Mouse (Mus musculus) adrenal gland, adult 8-10 months (tissue): Measurements from ENCODE around the gene Gins1. TPM values are rescaled to one million over a fixed set of nuclear protein-coding genes. Genes with fewer than 3 reads are reported as not detected.

ENCODE experiments used
- DNase-seq: peaks from one replicate; pipeline ENCODE4 v3.0.0; 2022
- total RNA-seq, 4 experiments: library from RNA; stranded (reverse); gene quantifications; 2 replicates each; pipeline ENCODE4 v1.2.4; 2022

The Gins1 gene
- total RNA-seq, 4 experiments from 2014 or later = 2.4 to 2.7 (median 2.6) TPM

DNA sequence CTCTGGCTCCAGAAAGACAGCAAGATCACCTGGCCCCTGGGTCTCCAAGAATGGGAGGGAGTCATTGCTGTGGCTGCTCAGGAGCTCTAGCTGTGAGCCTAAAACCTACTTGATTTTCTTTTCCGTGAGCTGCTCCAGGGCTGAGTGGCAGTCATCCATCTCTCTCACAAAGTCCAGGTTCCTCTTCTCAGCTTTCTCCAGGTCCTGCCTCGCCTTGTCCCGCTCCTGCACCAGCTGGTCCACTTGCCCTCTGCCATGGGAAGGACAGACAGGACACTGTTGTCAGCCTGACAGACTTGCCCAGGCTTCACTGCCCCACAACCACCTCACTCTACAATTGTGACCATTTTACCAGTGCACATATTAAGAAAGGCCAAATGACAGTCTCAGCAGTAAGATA, 58.0 kb downstream of the Gins1 start:
- no peak for DNase-seq

DNA sequence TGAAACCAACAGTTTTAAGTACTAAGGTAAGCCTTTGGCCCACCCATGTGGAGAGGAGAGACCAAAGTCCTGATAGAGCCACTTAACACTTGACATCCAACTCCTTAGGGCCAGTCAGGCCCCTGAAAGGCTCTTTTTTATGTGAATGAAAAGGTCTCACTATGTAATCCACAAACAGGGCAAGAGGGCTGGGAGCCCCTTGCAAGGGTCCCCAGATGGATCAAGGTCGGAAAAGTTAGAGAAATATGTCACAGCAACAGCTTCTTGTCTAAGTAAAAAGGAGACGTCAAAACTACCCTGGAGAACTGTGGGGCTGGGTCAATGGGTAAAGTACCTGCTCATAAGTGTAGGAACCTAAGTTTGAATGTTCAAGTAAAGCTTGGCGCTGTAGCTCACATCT, 59.4 kb downstream of the Gins1 start:
- no peak for DNase-seq

DNA sequence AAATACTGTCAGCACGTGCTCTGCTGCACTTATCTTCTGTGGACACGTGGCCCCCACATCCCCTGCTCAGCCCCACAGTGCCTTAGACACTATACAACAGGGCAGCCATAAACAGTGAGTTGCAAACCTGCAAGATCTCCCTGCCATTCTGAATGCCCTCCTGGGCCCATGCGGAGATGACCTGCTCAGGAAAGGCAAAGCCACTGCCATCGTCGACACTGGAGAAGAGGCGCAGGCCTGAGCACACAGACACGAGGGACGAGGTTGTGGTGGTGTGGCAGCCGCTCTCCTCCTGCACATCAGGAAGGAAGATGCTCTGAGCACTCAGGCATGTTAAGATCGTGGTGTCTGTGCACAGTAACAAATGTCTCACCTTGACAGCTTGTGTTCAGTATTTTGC, 60.8 kb downstream of the Gins1 start:
- DNase-seq = no peak

DNA sequence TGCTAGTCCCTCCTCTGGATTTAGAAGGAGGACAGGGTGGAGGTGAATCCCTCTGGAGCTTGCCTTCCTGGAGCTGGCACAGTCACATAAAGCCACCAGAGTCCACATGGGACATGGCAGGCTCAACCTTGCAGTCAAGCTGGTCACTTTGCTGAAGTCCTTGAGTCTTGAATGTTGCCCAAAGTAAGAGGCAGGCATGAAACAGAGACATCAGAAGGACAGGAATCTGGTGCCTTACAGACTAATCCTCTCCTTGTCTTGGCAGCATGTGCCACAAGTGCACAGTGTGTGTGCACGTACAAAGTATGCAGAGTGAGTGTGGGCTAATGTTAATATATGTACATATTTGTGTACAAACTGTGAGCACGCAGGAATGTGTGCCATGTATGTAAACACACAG, 62.3 kb downstream of the Gins1 start:
- DNase-seq = no peak

DNA sequence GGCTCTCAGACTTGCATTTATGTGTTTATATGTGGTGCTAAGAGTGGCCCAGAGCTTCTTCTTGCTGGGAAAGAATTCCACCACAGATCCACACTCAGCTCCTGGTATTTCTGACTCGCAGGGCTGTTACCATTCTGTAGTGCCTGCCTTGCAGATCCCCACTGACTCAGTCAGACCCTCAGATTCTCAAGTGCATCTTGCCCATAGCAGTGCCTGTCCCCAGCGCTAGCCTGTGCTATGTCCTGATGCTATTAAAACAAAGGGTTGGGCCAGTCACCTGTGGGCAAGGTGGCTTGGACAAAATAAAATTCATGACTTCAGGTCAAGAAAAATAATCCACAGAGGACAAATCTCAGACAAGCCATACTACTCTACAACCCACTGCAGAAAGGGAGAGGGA, 64.0 kb downstream of the Gins1 start:
- no peak for DNase-seq

DNA sequence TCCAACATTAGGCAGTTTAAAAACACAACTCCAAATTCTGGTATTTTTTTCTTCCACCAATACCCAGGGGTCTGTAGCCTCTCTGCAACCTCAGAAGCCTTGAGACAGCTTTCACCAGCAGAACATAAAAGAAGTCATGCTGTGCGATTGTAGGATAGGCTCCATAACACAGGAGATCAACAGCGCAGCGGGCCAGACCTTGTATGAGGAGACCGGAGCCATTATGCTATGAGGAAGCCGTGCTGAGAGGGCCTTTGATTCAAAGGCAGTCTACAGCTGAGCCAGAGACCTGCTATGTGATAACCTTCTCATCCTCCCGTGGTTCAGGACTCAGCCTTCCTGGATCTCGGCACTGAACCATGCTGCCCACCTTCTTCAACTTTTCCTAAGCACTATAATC, 66.7 kb downstream of the Gins1 start:
- no peak for DNase-seq

DNA sequence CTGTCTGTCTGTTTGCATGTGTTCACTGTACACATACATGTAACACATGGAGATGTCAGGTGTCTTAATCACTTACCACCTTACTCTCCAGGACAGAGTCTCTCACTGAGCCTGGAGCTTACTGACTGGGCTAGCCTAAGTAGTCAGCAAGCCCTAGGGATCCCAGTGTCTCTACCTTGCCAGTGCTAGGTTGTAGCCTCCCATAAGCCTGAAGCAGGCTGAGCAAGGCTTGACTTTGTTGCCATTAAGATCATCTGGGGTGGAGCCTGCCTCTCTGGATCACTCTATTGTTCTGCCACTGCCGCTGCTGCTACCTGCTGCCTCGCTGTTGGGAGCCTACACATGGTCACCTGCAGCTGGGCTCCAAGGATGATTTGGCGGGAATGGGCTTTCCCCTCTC, 67.5 kb downstream of the Gins1 start:
- no peak for DNase-seq

DNA sequence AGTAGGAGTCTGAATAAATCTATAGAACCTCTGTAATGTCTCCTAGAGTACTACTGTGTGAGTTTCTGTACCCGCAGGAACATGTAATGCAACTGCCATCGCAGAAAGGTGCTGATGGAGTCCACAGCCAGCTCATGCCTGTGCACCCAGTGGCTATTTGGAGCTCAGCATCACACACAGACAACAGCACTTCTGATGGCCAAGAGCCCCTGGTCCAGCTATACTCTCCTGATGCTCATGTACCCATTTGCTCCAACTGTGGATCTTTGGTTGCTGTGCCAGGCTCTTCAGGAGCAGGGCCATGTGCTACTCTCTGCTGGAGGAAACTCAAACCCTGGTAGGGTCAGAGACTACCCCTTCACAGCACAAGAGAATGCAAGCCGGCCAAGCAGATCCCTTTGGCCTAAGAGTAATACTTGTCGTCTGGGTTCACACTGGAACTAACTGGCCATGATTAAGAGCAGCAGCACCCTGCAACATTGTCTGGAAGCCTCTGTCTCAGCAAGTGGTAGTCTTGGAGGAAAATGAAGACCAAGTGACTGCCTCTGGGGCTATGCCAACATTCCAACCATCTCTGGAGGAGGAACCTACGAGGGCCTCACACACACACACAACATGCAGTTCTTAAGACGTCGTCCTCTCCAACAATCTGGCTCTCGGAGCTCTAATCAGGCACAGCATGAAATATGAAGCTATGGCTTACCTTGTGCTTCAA, 68.4 kb downstream of the Gins1 start:
- no peak for DNase-seq

DNA sequence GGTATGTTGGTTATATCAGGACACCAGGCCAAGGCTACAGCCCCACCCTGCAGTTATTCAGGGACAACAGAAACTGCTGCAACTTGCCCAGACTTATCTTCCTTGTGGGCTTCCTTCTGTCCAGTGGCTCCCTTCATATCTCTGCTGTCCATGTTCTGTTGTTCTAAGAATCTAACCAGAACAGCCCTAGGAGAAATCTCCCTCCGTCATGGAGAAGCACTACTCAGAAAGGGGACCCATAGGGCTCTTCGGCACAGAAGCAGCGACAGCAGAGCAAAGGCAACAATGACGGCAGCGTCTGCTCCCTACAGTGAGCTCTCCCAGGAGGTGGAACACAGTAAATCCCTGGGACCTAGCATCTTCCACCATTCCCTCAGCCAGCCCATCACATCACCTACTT, 71.7 kb downstream of the Gins1 start:
- DNase-seq = no peak

DNA sequence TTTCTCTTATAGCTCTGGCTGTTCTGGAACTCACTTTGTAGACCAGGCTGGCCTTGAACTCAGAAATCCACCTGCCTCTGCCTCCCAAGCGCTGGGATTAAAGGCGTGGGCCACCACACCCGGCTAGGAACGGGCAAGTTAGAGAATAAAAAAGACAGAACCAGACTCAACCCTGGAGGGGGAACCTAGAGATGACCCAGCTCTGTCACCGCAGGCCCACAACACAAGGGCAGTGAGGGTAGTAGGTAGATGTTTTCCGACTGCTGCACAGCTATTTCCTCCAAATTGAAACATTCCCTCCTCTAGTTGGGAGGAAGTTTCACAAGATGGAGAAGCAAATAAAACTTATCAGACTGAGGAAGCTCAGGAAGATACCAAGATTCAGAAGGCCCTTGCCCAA, 72.5 kb downstream of the Gins1 start:
- no peak for DNase-seq

DNA sequence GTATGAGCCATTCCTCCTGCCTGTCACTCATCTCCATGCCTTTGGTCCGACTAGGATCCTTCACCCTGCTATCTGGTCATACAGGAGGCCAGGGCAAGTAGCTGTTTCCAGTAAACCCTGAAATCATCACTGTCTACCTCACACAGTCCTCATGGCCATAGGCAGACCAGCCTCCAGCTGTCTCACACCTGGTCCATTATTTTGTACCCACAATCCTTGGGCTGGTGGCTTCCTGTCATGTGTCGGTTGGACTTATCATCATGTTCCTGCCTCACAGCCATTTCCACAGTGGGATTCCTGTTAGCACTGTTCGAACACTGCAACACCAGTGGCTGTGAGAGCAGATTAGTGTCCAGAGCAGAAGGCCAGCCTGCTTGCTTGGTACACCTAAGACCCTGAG, 73.6 kb downstream of the Gins1 start:
- no peak for DNase-seq

DNA sequence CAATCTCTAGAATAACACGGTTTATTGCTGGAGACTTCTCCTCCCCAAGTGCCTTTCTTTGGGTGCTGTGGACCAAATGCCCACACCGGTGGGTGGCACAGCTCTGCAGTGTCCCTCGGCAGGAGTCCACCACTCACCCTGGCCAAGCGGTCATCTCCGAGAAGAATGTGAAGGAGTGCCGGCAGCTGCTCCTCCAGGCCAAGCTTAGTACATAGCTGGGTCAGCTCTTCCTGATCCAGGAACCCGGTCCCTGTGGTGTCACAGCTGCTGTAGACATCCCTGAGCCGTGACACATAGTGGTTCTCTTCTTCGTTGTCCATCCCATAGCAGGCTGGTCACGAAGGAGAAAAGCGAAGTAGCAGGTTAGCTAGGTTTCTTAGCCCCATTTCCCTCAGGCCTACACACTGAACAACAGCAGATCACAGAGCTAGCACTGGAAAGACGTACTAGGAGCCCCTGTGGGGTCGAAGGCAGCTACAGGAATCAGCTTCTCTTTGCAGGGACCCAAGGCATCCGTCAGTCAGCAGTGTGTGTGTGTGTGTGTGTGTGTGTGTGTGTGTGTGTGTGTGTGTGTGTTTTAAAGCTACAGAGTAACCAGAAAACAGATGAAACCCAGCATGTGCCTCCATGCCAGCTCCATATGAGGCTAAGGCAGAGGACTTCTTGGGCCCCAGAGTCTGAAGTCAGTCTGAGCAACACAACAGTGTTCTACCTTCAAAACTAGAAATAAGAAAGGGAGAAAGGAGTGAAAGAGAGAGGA, 74.8 kb downstream of the Gins1 start:
- DNase-seq = no peak

Other genes with a start within 250 kb of the Gins1 start
- gene Acss1, start 236.9 kb upstream of the Gins1 start, total RNA-seq = 10 to 100 TPM; 17.3 to 20.6 (median 18.0) TPM
- gene Vsx1, start 216.0 kb upstream of the Gins1 start, total RNA-seq = not detected
- 1 to 10 TPM; 6.4 to 9.8 (median 8.7) TPM for gene Entpd6, start 156.4 kb upstream of the Gins1 start, total RNA-seq
- gene Pygb, start 118.7 kb upstream of the Gins1 start, total RNA-seq = 10 to 100 TPM; 42.0 to 71.6 (median 58.0) TPM
- 100 to 1,000 TPM in 1 of 4 experiments, 10 to 100 TPM in 3; 76.1 to 111 (median 90.2) TPM for gene Abhd12, start 659 bp upstream of the Gins1 start, total RNA-seq
- 10 to 100 TPM; 22.3 to 36.1 (median 28.0) TPM for gene Ninl, start 134.0 kb downstream of the Gins1 start, total RNA-seq
- 10 to 100 TPM; 10.8 to 17.5 (median 17.0) TPM for gene Nanp, start 134.0 kb downstream of the Gins1 start, total RNA-seq
- gene Gm14151, start 186.9 kb downstream of the Gins1 start, total RNA-seq = not detected
- not detected for gene Gm14147, start 192.8 kb downstream of the Gins1 start, total RNA-seq